Mouse (Mus musculus): ENCODE data around the gene Mcts1. TPM values are rescaled to one million over a fixed set of nuclear protein-coding genes. Genes with fewer than 3 reads are reported as not detected.

Mcts1 gene
- polyA plus RNA-seq, 1 experiment, result 3.0 TPM

GRCm38 (mm10) chrX:38654681-38655080, 54.3 kb downstream of the Mcts1 start:
- H3K4me3 ChIP-seq (ENCODE audit: control insufficient read depth, low read depth, low read length), result no peak overlapping the region
- H3K27me3 ChIP-seq (ENCODE audit: control insufficient read depth, insufficient read depth, low read length), result no peaks in the 10 kb centered on the region
- no peaks in the 10 kb centered on the region for H3K4me1 ChIP-seq (ENCODE audit: control insufficient read depth, insufficient read depth, low read length)
- no peaks in the 10 kb centered on the region for H3K36me3 ChIP-seq (ENCODE audit: control insufficient read depth, insufficient read depth, low read length)
- no peak for TF ChIP-seq POLR2A (IDR thresholded peaks at IDR 0.05; ENCODE audit: control insufficient read depth, low read depth, low read length)
- TF ChIP-seq CTCF (IDR thresholded peaks at IDR 0.05; ENCODE audit: control insufficient read depth, insufficient read depth, insufficient replicate concordance, low read depth, low read length), result peak; percentile 43; the same call in 1 of the 2 replicates
- H3K27ac ChIP-seq (ENCODE audit: control insufficient read depth, insufficient read depth, low read depth, low read length), result no peak overlapping the region

GRCm38 (mm10) chrX:38656206-38656883, 56.0 kb downstream of the Mcts1 start:
- H3K4me1 ChIP-seq (ENCODE audit: control insufficient read depth, insufficient read depth, low read length), result no peaks in the 10 kb centered on the region
- TF ChIP-seq POLR2A (IDR thresholded peaks at IDR 0.05; ENCODE audit: control insufficient read depth, low read depth, low read length) (no peak), CTCF (IDR thresholded peaks at IDR 0.05; ENCODE audit: control insufficient read depth, insufficient read depth, insufficient replicate concordance, low read depth, low read length) (no peak)
- H3K27me3 ChIP-seq (ENCODE audit: control insufficient read depth, insufficient read depth, low read length), result no peaks in the 10 kb centered on the region
- no peaks in the 10 kb centered on the region for H3K36me3 ChIP-seq (ENCODE audit: control insufficient read depth, insufficient read depth, low read length)
- no peak overlapping the region for H3K27ac ChIP-seq (ENCODE audit: control insufficient read depth, insufficient read depth, low read depth, low read length)
- H3K4me3 ChIP-seq (ENCODE audit: control insufficient read depth, low read depth, low read length), result no peak overlapping the region

Other genes with a start within 250 kb of the Mcts1 start
- gene Lamp2, start 144.1 kb upstream of the Mcts1 start, polyA plus RNA-seq (2012; rRNA removed), result 31.5 and 45.7 TPM in 2 replicates
- gene Cul4b, start 24.4 kb upstream of the Mcts1 start, polyA plus RNA-seq (2012; rRNA removed), result 11.6 and 13.8 TPM in 2 replicates
- gene C1galt1c1, start 34.5 kb downstream of the Mcts1 start, polyA plus RNA-seq (2012; rRNA removed), result 1.3 and 1.7 TPM in 2 replicates
- gene 6030498E09Rik, start 172.1 kb downstream of the Mcts1 start, polyA plus RNA-seq (2012; rRNA removed), result 0.35 and 0.72 TPM in 2 replicates

All from testis, adult 2 months (tissue).